Mouse (Mus musculus) liver, embryonic 14.5 days (tissue): ENCODE results near the gene Upf3a. TPM values are rescaled to one million over a fixed set of nuclear protein-coding genes. Genes with fewer than 3 reads are reported as not detected.

Source experiments
- ATAC-seq: fragments of 200-750 bp; cut with Nextera tagmentation; 2 replicates; pipeline ENCODE4 v1.8.0; 2017; ENCODE audit warnings: moderate number of reproducible peaks, mild to moderate bottlenecking, moderate library complexity; ENCODE audit not compliant: insufficient read depth
- DNase-seq, 3 experiments: peaks; one replicate each; pipeline ENCODE4 v3.0.0-alpha.2; 2012 to 2013; ENCODE audit warnings: low read depth in 3 of 3, low spot score in 3 of 3
- H3K27ac ChIP-seq: fragments of 300-500 bp; sonication (generic); 2 replicates; pipeline ENCODE4 v1.5.1; 2014; ENCODE audit warnings: moderate library complexity, mild to moderate bottlenecking, control low read depth, inconsistent platforms
- H3K27me3 ChIP-seq: fragments of 300-500 bp; sonication (generic); 2 replicates; pipeline ENCODE4 v1.6.1; 2014; ENCODE audit warnings: mild to moderate bottlenecking, low read length, moderate library complexity; ENCODE audit not compliant: control insufficient read depth, insufficient read depth
- H3K36me3 ChIP-seq: fragments of 300-500 bp; sonication (generic); replicated peaks from 2 replicates; pipeline ENCODE4 v1.6.1; 2014; ENCODE audit warnings: low read depth; ENCODE audit not compliant: control insufficient read depth, insufficient read depth
- H3K4me1 ChIP-seq, 2 experiments: fragments of 200-500 bp in 1 of 2; fragments of 300-500 bp in 1 of 2; sonication (generic) in 1 of 2; replicated peaks; 2 replicates each; pipeline ENCODE4 v1.6.1; 2012 to 2014; ENCODE audit warnings: antibody characterized with exemption in 1 of 2, inconsistent platforms in 1 of 2, low read length in 1 of 2; ENCODE audit not compliant: control insufficient read depth in 2 of 2, insufficient read depth in 2 of 2
- H3K4me2 ChIP-seq: fragments of 300-500 bp; sonication (generic); 2 replicates; pipeline ENCODE4 v1.6.1; 2014; ENCODE audit warnings: low read depth, mild to moderate bottlenecking, control low read depth, moderate library complexity
- H3K4me3 ChIP-seq, 2 experiments: fragments of 200-500 bp in 1 of 2; fragments of 300-500 bp in 1 of 2; sonication (generic) in 1 of 2; 2 replicates each; pipeline ENCODE4 v1.5.1; 2012 to 2014; ENCODE audit warnings: low read depth in 2 of 2, low read length in 2 of 2, mild to moderate bottlenecking in 2 of 2, control low read depth in 1 of 2, inconsistent platforms in 1 of 2, moderate library complexity in 1 of 2; ENCODE audit not compliant: insufficient read depth in 1 of 2
- H3K9ac ChIP-seq: fragments of 300-500 bp; sonication (generic); replicated peaks from 2 replicates; pipeline ENCODE4 v1.6.1; 2014; ENCODE audit warnings: mild to moderate bottlenecking, control low read depth, moderate library complexity
- H3K9me3 ChIP-seq: fragments of 300-500 bp; sonication (generic); 2 replicates; pipeline ENCODE4 v1.6.1; 2016; ENCODE audit warnings: low read length, mixed read lengths; ENCODE audit not compliant: control insufficient read depth
- CTCF ChIP-seq: IDR thresholded peaks from 2 replicates; pipeline ENCODE4 v1.5.1; 2016; ENCODE audit warnings: antibody characterized with exemption, low read depth, control low read depth
- EP300 ChIP-seq: IDR thresholded peaks from 2 replicates; pipeline ENCODE4 v1.6.1; 2016; ENCODE audit warnings: antibody characterized with exemption, low read depth
- WGBS: fragments of 180-500 bp; shearing (Covaris S2); extraction: QIAGEN DNeasy Blood & Tissue Kit; methylation state at CpG from one replicate; pipeline ENCODE4 v1.1.7; 2014; ENCODE audit not compliant: insufficient replicate concordance; 5-methylcytosine and 5-hydroxymethylcytosine counted together
- polyA plus RNA-seq, 2 experiments: library from polyadenylated mRNA; depleted of rRNA in 1 of 2; stranded (reverse) in 1 of 2; unstranded in 1 of 2; fragments of >200 nt; fragmentation: Nextera tagmentation in 1 of 2; extraction: Ambion mirVana in 1 of 2; gene quantifications; 2 replicates each; pipeline versions ENCODE4 v1.2.1 to v1.2.3; 2012 to 2014

The Upf3a gene
- polyA plus RNA-seq, 2 experiments = 8.3 to 11.0 TPM

- Histone ChIP-seq H3K27me3 (no peaks in the 10 kb centered on the region), H3K27ac (no peak overlapping the region), H3K4me2 (no peak overlapping the region), H3K36me3 (no peaks in the 10 kb centered on the region), H3K4me3 (no peak overlapping the region), H3K9ac (no peak overlapping the region), H3K9me3 (no peaks in the 10 kb centered on the region), H3K4me1 (peaks cover 0 to 3% of the 10 kb centered on the region in 2 experiments; a peak in 3 of 4 replicates)
- ATAC-seq = no peak
- WGBS = 12% methylated on average over 2 of the region's 2 CpGs
- TF ChIP-seq EP300 (no peak), CTCF (peak; percentile 88)
- DNase-seq = peak; percentile 57 to 68 (median 60)
Measured at GRCm38 (mm10) chr8:13753680-13754079, 31.7 kb upstream of the Upf3a start.

GRCm38 (mm10) chr8:13756480-13756879, 28.9 kb upstream of the Upf3a start:
- no peak overlapping the region for H3K9ac ChIP-seq
- DNase-seq (no peak), ATAC-seq (no peak)
- H3K4me2 ChIP-seq = no peak overlapping the region
- H3K27me3 ChIP-seq = no peaks in the 10 kb centered on the region
- 71% methylated on average over 7 of the region's 7 CpGs for WGBS
- H3K4me3 ChIP-seq = no peak overlapping the region
- no peaks in the 10 kb centered on the region for H3K9me3 ChIP-seq
- peaks cover 6% of the 10 kb centered on the region for H3K36me3 ChIP-seq
- H3K4me1 ChIP-seq = peaks cover 0 to 7% of the 10 kb centered on the region in 2 experiments; a peak in 3 of 4 replicates
- TF ChIP-seq CTCF (no peak), EP300 (no peak)
- no peak overlapping the region for H3K27ac ChIP-seq

GRCm38 (mm10) chr8:13756982-13757804, 28.2 kb upstream of the Upf3a start, which contains the start of gene Cdc16:
Gene Cdc16, plus strand, starts transcription at chr8:13757676.
- peak within 1 kb of the TSS; percentile 87 for H3K4me2 ChIP-seq
- 8% methylated on average over 40 of the region's 40 CpGs for WGBS
- H3K9ac ChIP-seq = peak within 1 kb of the TSS; percentile 96
- H3K27ac ChIP-seq = peak within 1 kb of the TSS; percentile 73
- H3K27me3 ChIP-seq = no peaks in the 10 kb centered on the region
- H3K4me3 ChIP-seq = peak within 1 kb of the TSS; percentile 86 to 94
- H3K9me3 ChIP-seq = no peaks in the 10 kb centered on the region
- peaks cover 0 to 7% of the 10 kb centered on the region in 2 experiments; a peak in 3 of 4 replicates for H3K4me1 ChIP-seq
- ATAC-seq (peak; percentile 94), DNase-seq (peak; percentile 68 to 71 (median 70))
- H3K36me3 ChIP-seq = peaks cover 10% of the 10 kb centered on the region
- TF ChIP-seq EP300 (no peak), CTCF (no peak)

GRCm38 (mm10) chr8:13757805-13758727, 27.3 kb upstream of the Upf3a start:
- DNase-seq (peak; percentile 62 to 68 (median 62)), ATAC-seq (peak; percentile 70)
- Histone ChIP-seq H3K27me3 (no peaks in the 10 kb centered on the region), H3K9ac (peak overlapping the region; percentile 96), H3K9me3 (no peaks in the 10 kb centered on the region), H3K27ac (peak overlapping the region; percentile 73), H3K4me2 (peak overlapping the region; percentile 87), H3K36me3 (peaks cover 18% of the 10 kb centered on the region), H3K4me1 (peaks cover 0 to 7% of the 10 kb centered on the region in 2 experiments; a peak in 3 of 4 replicates), H3K4me3 (peak overlapping the region; percentile 86 to 94)
- TF ChIP-seq EP300 (no peak), CTCF (peak; percentile 78)
- under 1% methylated on average over 37 of the region's 38 CpGs for WGBS

- H3K9ac ChIP-seq = no peak overlapping the region
- H3K4me1 ChIP-seq = no peaks in the 10 kb centered on the region
- no peaks in the 10 kb centered on the region for H3K9me3 ChIP-seq
- peaks cover 72% of the 10 kb centered on the region for H3K36me3 ChIP-seq
- 79% methylated on average over 11 of the region's 11 CpGs for WGBS
- no peak for DNase-seq
- ATAC-seq = no peak
- no peak overlapping the region for H3K4me2 ChIP-seq
- no peak overlapping the region for H3K27ac ChIP-seq
- no peak overlapping the region for H3K4me3 ChIP-seq
- no peak for TF ChIP-seq EP300
- no peak for TF ChIP-seq CTCF
- H3K27me3 ChIP-seq = no peaks in the 10 kb centered on the region
Measured at GRCm38 (mm10) chr8:13769206-13769605, 16.2 kb upstream of the Upf3a start.
